Mouse (Mus musculus): ENCODE measurements around the gene Lrp5.

- TF ChIP-seq KAT2A (conservative IDR thresholded peaks at IDR 0.05; ENCODE audit: low read depth, low read length) (no peak), CTCF (IDR thresholded peaks at IDR 0.05 in 2 of 3, conservative IDR thresholded peaks at IDR 0.05 in 1 of 3; ENCODE audit: control insufficient read depth in 1 of 3, insufficient read depth in 1 of 3, low read depth in 2 of 3, low read length in 3 of 3, poor library complexity in 1 of 3, severe bottlenecking in 1 of 3) (no peak), EP300 (IDR thresholded peaks at IDR 0.05; ENCODE audit: low read depth in 1 of 2, low read length in 2 of 2) (no peak), POLR2A (IDR thresholded peaks at IDR 0.05; ENCODE audit: control insufficient read depth in 1 of 2, insufficient read depth in 1 of 2, low read depth in 1 of 2, low read length in 2 of 2, poor library complexity in 1 of 2) (no peak)
Measured at GRCm38 (mm10) chr19:3692414-3693145, 6.2 kb upstream of the Lrp5 start.

Measured in MEL (cell line).